Mouse (Mus musculus) retina, postnatal 7 days (tissue): ENCODE data around the gene Asf1b.

Source experiments
- DNase-seq: peaks from one replicate; pipeline ENCODE4 v3.0.0-alpha.2; 2012; ENCODE audit warnings: low read depth, low spot score

Gene Asf1b

GRCm38 (mm10) chr8:84019738-84020137 lies 64.4 kb downstream of the Asf1b start:
- DNase-seq = no peak
